Mouse (Mus musculus): ENCODE measurements at regions not wholly inside any gene's neighbourhood (a gene's known extent, or its start where the extent isn't known, plus 50 kb on each side); places are given as distances from the start of the nearest gene placed in this dataset.

GRCm38 (mm10) chrX:68497886-68498285, 180.5 kb upstream of the Fmr1 start:
- Histone ChIP-seq H3K36me3 (ENCODE audit: control insufficient read depth, insufficient read depth, low read length, poor library complexity, severe bottlenecking) (no peaks in the 10 kb centered on the region), H3K27ac (ENCODE audit: insufficient read depth, low read depth, low read length, poor library complexity, severe bottlenecking) (no peak overlapping the region), H3K9ac (ENCODE audit: insufficient read depth, low read depth, low read length, poor library complexity, severe bottlenecking) (no peak overlapping the region), H3K4me1 (ENCODE audit: control insufficient read depth in 2 of 2, insufficient read depth in 2 of 2, low read length in 2 of 2, poor library complexity in 1 of 2) (peaks cover 2 to 3% of the 10 kb centered on the region in 2 experiments; a peak in 2 of 4 replicates), H3K9me3 (ENCODE audit: control insufficient read depth, insufficient read depth, low read depth, low read length) (no peaks in the 10 kb centered on the region), H3K4me3 (ENCODE audit: insufficient read depth in 1 of 2, low read depth in 1 of 2, low read length in 2 of 2, poor library complexity in 1 of 2, severe bottlenecking in 1 of 2) (no peak overlapping the region)
- DNase-seq (ENCODE audit: low read depth, low spot score) = no peak
- in situ Hi-C loops (cut with MboI; ENCODE audit: low sequenced_read_pairs in 2 of 2, unreplicated experiment in 2 of 2) = no loop called here
- TF ChIP-seq MAFK (IDR thresholded peaks at IDR 0.05; ENCODE audit: insufficient read depth, low read depth, low read length) = no peak
- TF ChIP-seq CHD2 (IDR thresholded peaks at IDR 0.05; ENCODE audit: low read depth, low read length) = no peak
- no peak for TF ChIP-seq ZNF384 (IDR thresholded peaks at IDR 0.05; ENCODE audit: low read depth, low read length)
- no peak for TF ChIP-seq ZC3H11A (IDR thresholded peaks at IDR 0.05; ENCODE audit: borderline replicate concordance, low read depth, low read length)
- no peak for TF ChIP-seq HCFC1 (IDR thresholded peaks at IDR 0.05; ENCODE audit: borderline replicate concordance, insufficient read depth, low read length)

DNA sequence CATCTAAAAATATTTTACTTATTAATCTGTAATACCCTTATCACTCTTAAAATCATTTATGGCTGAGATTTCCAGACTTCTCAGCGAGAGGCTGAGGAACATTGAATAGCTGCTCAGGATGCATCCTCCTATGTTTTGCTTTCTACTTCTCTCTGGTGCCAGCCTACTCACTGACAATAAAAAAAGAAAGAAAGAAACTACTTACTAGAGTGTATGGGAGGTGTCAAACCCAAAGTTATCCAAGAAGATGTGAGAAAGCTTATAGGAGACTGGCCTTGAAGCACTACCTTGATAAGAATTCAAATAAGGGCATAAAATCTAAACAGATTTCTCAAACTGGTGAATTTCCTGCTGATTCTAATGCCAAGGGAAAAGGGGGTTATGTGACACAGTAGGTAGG, 175.4 kb upstream of the Fmr1 start:
- in situ Hi-C loops (cut with MboI; ENCODE audit: low sequenced_read_pairs in 2 of 2, unreplicated experiment in 2 of 2) = no loop called here
- no peak overlapping the region for H3K9ac ChIP-seq (ENCODE audit: insufficient read depth, low read depth, low read length, poor library complexity, severe bottlenecking)
- TF ChIP-seq MAFK (IDR thresholded peaks at IDR 0.05; ENCODE audit: insufficient read depth, low read depth, low read length) (no peak), ZNF384 (IDR thresholded peaks at IDR 0.05; ENCODE audit: low read depth, low read length) (no peak), CHD2 (IDR thresholded peaks at IDR 0.05; ENCODE audit: low read depth, low read length) (no peak), HCFC1 (IDR thresholded peaks at IDR 0.05; ENCODE audit: borderline replicate concordance, insufficient read depth, low read length) (no peak), ZC3H11A (IDR thresholded peaks at IDR 0.05; ENCODE audit: borderline replicate concordance, low read depth, low read length) (no peak)
- no peaks in the 10 kb centered on the region for H3K36me3 ChIP-seq (ENCODE audit: control insufficient read depth, insufficient read depth, low read length, poor library complexity, severe bottlenecking)
- H3K27ac ChIP-seq (ENCODE audit: insufficient read depth, low read depth, low read length, poor library complexity, severe bottlenecking) = no peak overlapping the region
- H3K4me3 ChIP-seq (ENCODE audit: insufficient read depth in 1 of 2, low read depth in 1 of 2, low read length in 2 of 2, poor library complexity in 1 of 2, severe bottlenecking in 1 of 2) = no peak overlapping the region
- no peaks in the 10 kb centered on the region for H3K4me1 ChIP-seq (ENCODE audit: control insufficient read depth in 2 of 2, insufficient read depth in 2 of 2, low read length in 2 of 2, poor library complexity in 1 of 2)
- no peak for DNase-seq (ENCODE audit: low read depth, low spot score)
- no peaks in the 10 kb centered on the region for H3K9me3 ChIP-seq (ENCODE audit: control insufficient read depth, insufficient read depth, low read depth, low read length)

DNA sequence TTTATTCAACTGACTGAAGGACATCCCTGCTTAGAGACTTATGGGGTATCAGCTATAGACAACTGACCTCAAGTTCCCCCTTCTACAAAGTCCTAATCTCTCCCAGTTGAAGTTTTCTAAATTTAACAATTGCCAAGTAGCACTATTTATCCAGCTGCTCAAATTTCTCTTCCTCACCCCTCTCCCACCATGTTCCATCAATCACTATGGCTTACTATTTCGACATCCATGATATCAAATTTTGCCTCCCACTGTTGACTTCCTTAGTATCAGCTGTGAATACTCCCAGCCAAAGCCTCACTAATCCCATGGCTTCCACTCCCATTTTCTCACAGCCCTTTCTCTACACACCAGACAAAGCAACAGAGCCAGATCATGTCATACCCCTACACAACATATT, 170.7 kb upstream of the Fmr1 start:
- no peak overlapping the region for H3K4me3 ChIP-seq (ENCODE audit: insufficient read depth in 1 of 2, low read depth in 1 of 2, low read length in 2 of 2, poor library complexity in 1 of 2, severe bottlenecking in 1 of 2)
- no peak overlapping the region for H3K27ac ChIP-seq (ENCODE audit: insufficient read depth, low read depth, low read length, poor library complexity, severe bottlenecking)
- in situ Hi-C loops (cut with MboI; ENCODE audit: low sequenced_read_pairs in 2 of 2, unreplicated experiment in 2 of 2) = no loop called here
- no peak for DNase-seq (ENCODE audit: low read depth, low spot score)
- no peak overlapping the region for H3K9ac ChIP-seq (ENCODE audit: insufficient read depth, low read depth, low read length, poor library complexity, severe bottlenecking)
- H3K36me3 ChIP-seq (ENCODE audit: control insufficient read depth, insufficient read depth, low read length, poor library complexity, severe bottlenecking) = no peaks in the 10 kb centered on the region
- peaks cover 0 to 5% of the 10 kb centered on the region in 2 experiments; a peak in 1 of 4 replicates for H3K4me1 ChIP-seq (ENCODE audit: control insufficient read depth in 2 of 2, insufficient read depth in 2 of 2, low read length in 2 of 2, poor library complexity in 1 of 2)
- TF ChIP-seq HCFC1 (IDR thresholded peaks at IDR 0.05; ENCODE audit: borderline replicate concordance, insufficient read depth, low read length) (no peak), CHD2 (IDR thresholded peaks at IDR 0.05; ENCODE audit: low read depth, low read length) (no peak), ZC3H11A (IDR thresholded peaks at IDR 0.05; ENCODE audit: borderline replicate concordance, low read depth, low read length) (no peak), ZNF384 (IDR thresholded peaks at IDR 0.05; ENCODE audit: low read depth, low read length) (no peak), MAFK (IDR thresholded peaks at IDR 0.05; ENCODE audit: insufficient read depth, low read depth, low read length) (no peak)
- no peaks in the 10 kb centered on the region for H3K9me3 ChIP-seq (ENCODE audit: control insufficient read depth, insufficient read depth, low read depth, low read length)

GRCm38 (mm10) chrX:68512213-68512766, 166.1 kb upstream of the Fmr1 start:
- Histone ChIP-seq H3K9ac (ENCODE audit: insufficient read depth, low read depth, low read length, poor library complexity, severe bottlenecking) (no peak overlapping the region), H3K36me3 (ENCODE audit: control insufficient read depth, insufficient read depth, low read length, poor library complexity, severe bottlenecking) (no peaks in the 10 kb centered on the region), H3K27ac (ENCODE audit: insufficient read depth, low read depth, low read length, poor library complexity, severe bottlenecking) (no peak overlapping the region; the same call in 1 of the 2 replicates), H3K4me1 (ENCODE audit: control insufficient read depth in 2 of 2, insufficient read depth in 2 of 2, low read length in 2 of 2, poor library complexity in 1 of 2) (peaks cover 0 to 5% of the 10 kb centered on the region in 2 experiments; a peak in 1 of 4 replicates), H3K9me3 (ENCODE audit: control insufficient read depth, insufficient read depth, low read depth, low read length) (no peaks in the 10 kb centered on the region), H3K4me3 (ENCODE audit: insufficient read depth in 1 of 2, low read depth in 1 of 2, low read length in 2 of 2, poor library complexity in 1 of 2, severe bottlenecking in 1 of 2) (no peak overlapping the region)
- in situ Hi-C loops (cut with MboI; ENCODE audit: low sequenced_read_pairs in 2 of 2, unreplicated experiment in 2 of 2) = no loop called here
- DNase-seq (ENCODE audit: low read depth, low spot score) = no peak
- TF ChIP-seq ZNF384 (IDR thresholded peaks at IDR 0.05; ENCODE audit: low read depth, low read length) (peak; percentile 63), HCFC1 (IDR thresholded peaks at IDR 0.05; ENCODE audit: borderline replicate concordance, insufficient read depth, low read length) (no peak)

- Histone ChIP-seq H3K9me3 (ENCODE audit: control insufficient read depth, insufficient read depth, low read depth, low read length) (no peaks in the 10 kb centered on the region), H3K4me1 (ENCODE audit: control insufficient read depth in 2 of 2, insufficient read depth in 2 of 2, low read length in 2 of 2, poor library complexity in 1 of 2) (no peaks in the 10 kb centered on the region), H3K4me3 (ENCODE audit: insufficient read depth in 1 of 2, low read depth in 1 of 2, low read length in 2 of 2, poor library complexity in 1 of 2, severe bottlenecking in 1 of 2) (no peak overlapping the region), H3K36me3 (ENCODE audit: control insufficient read depth, insufficient read depth, low read length, poor library complexity, severe bottlenecking) (no peaks in the 10 kb centered on the region), H3K9ac (ENCODE audit: insufficient read depth, low read depth, low read length, poor library complexity, severe bottlenecking) (no peak overlapping the region), H3K27ac (ENCODE audit: insufficient read depth, low read depth, low read length, poor library complexity, severe bottlenecking) (no peak overlapping the region)
- in situ Hi-C loops (cut with MboI; ENCODE audit: low sequenced_read_pairs in 2 of 2, unreplicated experiment in 2 of 2) = no loop called here
- no peak for DNase-seq (ENCODE audit: low read depth, low spot score)
- no peak for TF ChIP-seq ZC3H11A (IDR thresholded peaks at IDR 0.05; ENCODE audit: borderline replicate concordance, low read depth, low read length)
- no peak for TF ChIP-seq CHD2 (IDR thresholded peaks at IDR 0.05; ENCODE audit: low read depth, low read length)
- no peak for TF ChIP-seq ZNF384 (IDR thresholded peaks at IDR 0.05; ENCODE audit: low read depth, low read length)
- no peak for TF ChIP-seq MAFK (IDR thresholded peaks at IDR 0.05; ENCODE audit: insufficient read depth, low read depth, low read length)
- no peak for TF ChIP-seq HCFC1 (IDR thresholded peaks at IDR 0.05; ENCODE audit: borderline replicate concordance, insufficient read depth, low read length)
Observed at GRCm38 (mm10) chrX:68546561-68546960, 131.8 kb upstream of the Fmr1 start.
